Mouse (Mus musculus) testis, adult 2 months (tissue): ENCODE data around the gene Fau. TPM values are rescaled to one million over a fixed set of nuclear protein-coding genes. Genes with fewer than 3 reads are reported as not detected.
A peak's percentile ranks its signal among the peaks of the same experiment; 100 is the strongest.

ENCODE experiments used
- H3K27ac ChIP-seq: fragments of 200-500 bp; 2 replicates; pipeline ENCODE4 v1.5.1; 2012; ENCODE audit warnings: low read depth, low read length; ENCODE audit not compliant: control insufficient read depth, insufficient read depth
- H3K27me3 ChIP-seq: fragments of 200-500 bp; 2 replicates; pipeline ENCODE4 v1.6.1; 2012; ENCODE audit warnings: mild to moderate bottlenecking, low read length, moderate library complexity; ENCODE audit not compliant: control insufficient read depth, insufficient read depth
- H3K36me3 ChIP-seq: fragments of 200-500 bp; 2 replicates; pipeline ENCODE4 v1.6.1; 2012; ENCODE audit warnings: mild to moderate bottlenecking, low read length; ENCODE audit not compliant: control insufficient read depth, insufficient read depth
- H3K4me1 ChIP-seq: fragments of 200-500 bp; 2 replicates; pipeline ENCODE4 v1.6.1; 2012; ENCODE audit warnings: low read length; ENCODE audit not compliant: control insufficient read depth, insufficient read depth
- H3K4me3 ChIP-seq: fragments of 200-500 bp; 2 replicates; pipeline ENCODE4 v1.5.1; 2012; ENCODE audit warnings: low read depth, mild to moderate bottlenecking, low read length, moderate library complexity, mixed read lengths; ENCODE audit not compliant: control insufficient read depth
- CTCF ChIP-seq: fragments of 200-500 bp; IDR thresholded peaks from 2 replicates; pipeline ENCODE4 v1.5.1; 2012; ENCODE audit warnings: low read depth, mild to moderate bottlenecking, inconsistent platforms, low read length, moderate library complexity; ENCODE audit not compliant: control insufficient read depth, insufficient read depth, insufficient replicate concordance
- POLR2A ChIP-seq: fragments of 200-500 bp; IDR thresholded peaks from 2 replicates; pipeline ENCODE4 v1.6.1; 2012; ENCODE audit warnings: low read depth, mild to moderate bottlenecking, inconsistent platforms, low read length, moderate library complexity; ENCODE audit not compliant: control insufficient read depth
- polyA plus RNA-seq: library from polyadenylated mRNA; depleted of rRNA; stranded (reverse); fragments of >200 nt; gene quantifications from 2 replicates; pipeline ENCODE4 v1.2.3, GENCODE M21; 2012; rRNA removed

Fau gene
- polyA plus RNA-seq: 605 and 748 TPM in 2 replicates

DNA sequence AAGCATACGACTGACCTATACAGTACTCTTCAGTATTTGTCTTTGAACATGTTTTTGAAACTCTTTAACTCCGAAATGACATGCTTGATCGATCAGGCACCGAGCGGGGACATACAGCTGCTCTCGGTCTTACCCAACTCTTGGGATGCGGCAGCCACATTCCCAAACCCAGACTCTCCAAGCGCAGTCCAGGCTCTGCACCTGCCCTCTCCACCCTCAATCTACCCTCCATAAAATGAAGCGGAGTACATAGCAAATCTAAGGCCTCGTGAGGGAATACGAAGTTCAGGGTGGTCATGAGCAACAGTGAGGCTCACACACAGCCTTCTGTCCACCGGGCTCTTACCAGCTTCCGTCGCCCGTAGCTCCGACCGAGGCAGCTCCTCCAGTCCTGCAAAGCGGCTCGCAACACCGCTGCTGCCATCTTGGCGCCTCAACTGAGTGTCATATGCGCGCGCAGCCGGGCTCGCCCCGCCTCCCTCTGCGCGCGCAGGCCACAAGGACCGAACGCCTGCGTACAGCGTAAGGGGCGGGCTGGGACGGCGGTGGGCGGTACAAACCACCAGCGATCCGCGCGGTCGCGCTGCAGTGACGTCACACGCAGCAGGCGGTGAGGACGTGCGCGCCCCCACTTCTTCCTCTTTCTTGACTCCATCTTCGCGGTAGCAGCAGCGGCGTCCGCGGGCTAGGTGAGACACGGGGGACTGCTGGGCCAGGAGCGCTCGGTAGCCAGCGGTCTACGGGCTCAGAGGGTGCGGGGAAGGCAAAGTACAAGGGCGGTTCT lies at the start of gene Fau, which contains the start of gene Mrpl49:
Fau (plus strand) TSS at position 532 of the 784 bp plus-strand sequence.
Mrpl49 (minus strand) TSS at position 473 of the 784 bp plus-strand sequence.
- H3K27ac ChIP-seq: peak within 1 kb of the TSS; percentile 97
- TF ChIP-seq POLR2A (peak; percentile 96), CTCF (no peak)
- H3K27me3 ChIP-seq: no peaks in the 10 kb centered on the region
- H3K4me1 ChIP-seq: peaks cover 6% of the 10 kb centered on the region
- H3K4me3 ChIP-seq: peak within 1 kb of the TSS; percentile 99
- no peaks in the 10 kb centered on the region for H3K36me3 ChIP-seq

DNA sequence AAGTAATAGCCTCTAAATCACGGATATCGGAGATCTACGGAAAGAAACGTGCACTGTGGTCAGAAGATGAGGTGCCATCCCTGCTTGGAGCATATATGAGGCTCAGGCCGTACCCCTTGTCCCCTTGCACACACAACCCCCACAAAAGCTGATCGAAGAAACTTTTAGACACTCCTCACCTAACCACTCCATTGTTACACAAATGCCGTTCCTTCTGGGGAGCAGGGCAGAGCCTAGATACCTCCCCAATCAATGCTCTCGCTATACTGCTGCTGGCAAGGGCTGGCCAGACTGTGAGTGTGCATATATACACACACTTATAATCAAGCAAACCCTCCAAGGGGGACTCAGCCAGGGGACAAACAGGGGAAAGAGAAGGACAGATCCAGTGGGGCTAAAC lies 48.5 kb upstream of the Fau start:
- Histone ChIP-seq H3K36me3 (no peaks in the 10 kb centered on the region), H3K4me1 (no peaks in the 10 kb centered on the region; the same call in 1 of the 2 replicates), H3K27me3 (no peaks in the 10 kb centered on the region), H3K4me3 (no peak overlapping the region), H3K27ac (no peak overlapping the region)
- TF ChIP-seq POLR2A (no peak), CTCF (no peak)

GRCm38 (mm10) chr19:6013691-6014090 lies 44.0 kb upstream of the Fau start:
- Histone ChIP-seq H3K27me3 (no peaks in the 10 kb centered on the region), H3K4me3 (no peak overlapping the region), H3K4me1 (peaks cover 4% of the 10 kb centered on the region; the same call in 1 of the 2 replicates), H3K36me3 (no peaks in the 10 kb centered on the region), H3K27ac (no peak overlapping the region)
- TF ChIP-seq CTCF: no peak
- no peak for TF ChIP-seq POLR2A

DNA sequence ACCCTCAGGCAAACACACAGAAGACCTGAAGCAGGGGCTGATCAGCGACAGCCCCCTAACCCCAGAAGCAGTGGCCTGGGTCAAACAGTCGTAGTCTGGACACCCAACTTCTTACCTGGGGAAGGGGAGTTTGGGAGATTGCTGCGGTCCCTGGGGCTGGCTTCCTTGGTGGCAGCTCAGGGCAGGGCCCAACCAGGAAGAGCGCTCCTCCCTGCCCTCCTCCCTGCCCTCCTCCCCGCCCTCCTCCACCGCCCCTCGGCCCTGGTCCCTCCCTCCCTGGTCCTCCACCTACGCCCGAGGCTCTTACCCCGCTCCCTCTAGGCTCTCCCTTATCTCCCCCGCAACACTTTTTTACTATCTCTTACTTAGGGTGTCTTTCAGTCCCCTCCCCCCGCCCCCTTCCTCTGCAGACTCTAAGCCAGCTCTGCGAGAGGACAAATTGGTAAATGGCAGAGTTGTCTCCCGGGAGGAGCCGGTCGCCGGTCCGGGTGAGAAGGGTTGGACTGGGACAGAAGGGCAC lies 42.6 kb upstream of the Fau start:
- Histone ChIP-seq H3K36me3 (no peaks in the 10 kb centered on the region), H3K27me3 (no peaks in the 10 kb centered on the region), H3K27ac (no peak overlapping the region), H3K4me1 (peaks cover 4% of the 10 kb centered on the region; the same call in 1 of the 2 replicates), H3K4me3 (peak overlapping the region; percentile 65)
- TF ChIP-seq CTCF (no peak), POLR2A (no peak)

GRCm38 (mm10) chr19:6015511-6016315 lies 41.9 kb upstream of the Fau start, which contains the start of gene Capn1:
Gene Capn1 (minus strand): TSS chr19:6015897.
- Histone ChIP-seq H3K4me1 (peaks cover 4% of the 10 kb centered on the region; the same call in 1 of the 2 replicates), H3K36me3 (no peaks in the 10 kb centered on the region), H3K4me3 (peak within 1 kb of the TSS; percentile 65), H3K27me3 (no peaks in the 10 kb centered on the region), H3K27ac (no peak within 1 kb of the TSS)
- TF ChIP-seq CTCF (no peak), POLR2A (no peak)

GRCm38 (mm10) chr19:6016532-6016931 lies 41.1 kb upstream of the Fau start:
- no peaks in the 10 kb centered on the region for H3K36me3 ChIP-seq
- TF ChIP-seq CTCF: no peak
- no peak for TF ChIP-seq POLR2A
- no peak overlapping the region for H3K27ac ChIP-seq
- H3K4me1 ChIP-seq: peaks cover 4% of the 10 kb centered on the region; the same call in 1 of the 2 replicates
- no peak overlapping the region for H3K4me3 ChIP-seq
- no peaks in the 10 kb centered on the region for H3K27me3 ChIP-seq
